Mouse (Mus musculus) ES-E14 (cell line): ENCODE measurements around the gene Tmem102.

Source experiments
- CHD2 ChIP-seq: IDR thresholded peaks from 2 replicates; pipeline ENCODE4 v1.6.1; 2014; ENCODE audit warnings: mild to moderate bottlenecking, low read depth, low read length, inconsistent platforms
- HCFC1 ChIP-seq: IDR thresholded peaks from 2 replicates; pipeline ENCODE4 v1.6.1; 2012; ENCODE audit warnings: low read length, inconsistent platforms, borderline replicate concordance; ENCODE audit not compliant: insufficient read depth
- MAFK ChIP-seq: IDR thresholded peaks from 2 replicates; pipeline ENCODE4 v1.6.1; 2014; ENCODE audit warnings: mild to moderate bottlenecking, low read depth, low read length, inconsistent platforms; ENCODE audit not compliant: insufficient read depth
- ZC3H11A ChIP-seq: IDR thresholded peaks from 2 replicates; pipeline ENCODE4 v1.6.1; 2012; ENCODE audit warnings: low read depth, mild to moderate bottlenecking, inconsistent platforms, low read length, borderline replicate concordance
- ZNF384 ChIP-seq: IDR thresholded peaks from 2 replicates; pipeline ENCODE4 v1.6.1; 2012; ENCODE audit warnings: low read depth, low read length, inconsistent platforms

- TF ChIP-seq ZNF384: no peak
- no peak for TF ChIP-seq HCFC1
- peak; percentile 93 for TF ChIP-seq MAFK
- TF ChIP-seq ZC3H11A: no peak
- no peak for TF ChIP-seq CHD2
Measured at GRCm38 (mm10) chr11:69800138-69800391, 5.4 kb downstream of the Tmem102 start.
